Mouse (Mus musculus) hematopoietic stem cell, adult 5-6 weeks (primary cell): Measurements from ENCODE around the gene Lrrc52. TPM values are rescaled to one million over a fixed set of nuclear protein-coding genes. Genes with fewer than 3 reads are reported as not detected.
A peak's percentile ranks its signal among the peaks of the same experiment; 100 is the strongest.

Source experiments
- ATAC-seq, 2 experiments: fragments of 125-278 bp in 1 of 2; replicated peaks in 1 of 2; 2 replicates each; pipeline ENCODE4 v1.8.0; 2016 to 2017; ENCODE audit warnings: inconsistent platforms in 2 of 2, mild to moderate bottlenecking in 2 of 2, moderate number of reproducible peaks in 2 of 2, low read depth in 1 of 2, moderate TSS enrichment in 1 of 2; ENCODE audit not compliant: low FRiP score in 2 of 2, poor library complexity in 2 of 2, severe bottlenecking in 2 of 2, insufficient read depth in 1 of 2, low TSS enrichment in 1 of 2
- total RNA-seq: library from RNA; stranded (forward); fragments of 172-1452, 232-1000 nt; gene quantifications from 2 replicates; pipeline ENCODE4 v1.2.3, GENCODE M21; 2017

Gene Lrrc52
- total RNA-seq, 1 experiment from 2014 or later: not detected

DNA sequence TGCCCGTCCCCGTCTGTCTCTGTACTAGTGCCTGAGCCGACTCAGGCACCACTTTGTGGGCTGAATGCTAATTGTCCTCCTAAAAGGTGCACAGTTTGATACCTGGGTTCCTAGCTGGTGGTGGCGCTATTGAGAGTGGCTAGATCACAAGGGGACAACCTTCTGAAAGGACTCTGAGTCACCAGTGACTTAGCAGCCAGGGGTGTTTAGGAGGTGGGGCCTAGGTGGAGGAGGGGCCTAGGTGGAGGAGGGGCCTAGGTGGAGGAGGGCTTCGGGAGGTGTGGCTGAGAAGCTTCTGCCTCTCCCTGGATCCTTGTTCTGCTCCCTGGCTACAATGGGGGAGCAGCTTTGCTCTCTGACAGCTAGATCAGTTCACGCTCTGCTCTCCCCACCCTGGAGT, 20.1 kb downstream of the Lrrc52 start:
- no peak for ATAC-seq

DNA sequence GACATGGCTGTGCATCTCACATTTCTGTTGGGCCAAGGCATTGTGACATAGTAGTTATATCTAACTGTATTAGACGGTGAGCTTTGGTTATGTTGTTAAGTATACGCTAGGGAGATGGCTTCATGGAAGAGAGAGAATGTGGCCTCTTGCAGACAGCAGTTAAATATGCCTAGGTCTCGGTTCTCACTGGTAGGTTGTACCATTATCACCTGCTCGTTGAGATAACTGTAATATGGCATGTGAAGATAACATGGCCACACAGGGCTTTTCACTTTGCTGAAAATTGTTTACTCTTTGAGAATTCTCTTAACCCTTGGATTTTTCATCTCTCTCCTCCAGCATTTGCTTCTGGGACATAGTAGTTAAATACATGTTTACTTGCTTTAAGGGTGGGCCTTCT, 21.4 kb downstream of the Lrrc52 start:
- ATAC-seq: no peak

DNA sequence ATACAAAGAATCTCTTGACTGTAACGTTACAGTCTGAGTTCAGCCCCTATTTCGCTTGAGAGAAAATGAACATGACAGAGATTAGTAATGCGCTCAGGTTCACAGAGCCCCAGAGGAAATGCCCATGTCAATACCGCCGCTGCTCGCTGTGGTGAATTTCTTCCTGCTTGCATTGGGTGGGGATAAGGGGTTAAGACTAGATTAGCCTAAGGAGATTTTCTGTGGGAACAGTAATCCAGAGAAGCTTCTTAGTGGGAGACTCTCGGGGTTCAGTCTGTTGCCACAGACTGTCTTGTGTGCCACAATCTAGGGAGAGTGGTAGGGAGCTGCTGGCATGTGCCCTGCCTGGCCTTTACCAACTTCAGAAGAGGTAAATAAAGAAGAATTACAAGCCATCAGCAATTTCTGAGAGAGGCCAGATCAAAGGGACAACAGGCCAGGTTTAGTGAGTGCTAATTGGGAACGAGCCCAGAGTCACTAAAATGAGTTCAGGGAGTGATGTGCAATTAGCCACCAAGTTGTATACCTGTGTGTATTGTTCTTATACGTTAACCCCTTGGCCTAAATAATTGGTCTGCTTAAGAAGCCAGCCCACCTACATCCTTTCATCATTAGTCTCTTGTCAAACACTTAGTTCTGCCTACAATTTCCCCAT, 28.2 kb downstream of the Lrrc52 start:
- ATAC-seq: no peak

DNA sequence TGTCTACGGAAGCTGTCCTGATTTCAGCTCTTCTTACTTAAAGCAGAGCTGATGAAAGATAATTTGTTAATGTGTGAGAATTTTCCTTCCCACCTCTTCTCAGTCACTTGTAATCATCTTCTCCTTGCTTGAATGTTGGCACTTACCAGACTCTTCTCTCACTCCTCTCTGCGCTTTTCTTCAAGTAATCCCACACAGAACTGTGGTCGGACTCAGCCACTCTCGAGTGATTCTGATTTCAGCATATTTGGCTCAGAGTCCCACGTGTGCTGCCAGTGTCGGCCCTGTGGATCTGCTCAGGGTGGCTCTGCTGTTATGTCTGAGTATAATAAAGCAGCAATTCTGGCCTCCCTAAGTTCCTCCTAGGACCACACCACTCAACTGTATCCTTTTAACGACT, 29.5 kb downstream of the Lrrc52 start:
- ATAC-seq: no peak

DNA sequence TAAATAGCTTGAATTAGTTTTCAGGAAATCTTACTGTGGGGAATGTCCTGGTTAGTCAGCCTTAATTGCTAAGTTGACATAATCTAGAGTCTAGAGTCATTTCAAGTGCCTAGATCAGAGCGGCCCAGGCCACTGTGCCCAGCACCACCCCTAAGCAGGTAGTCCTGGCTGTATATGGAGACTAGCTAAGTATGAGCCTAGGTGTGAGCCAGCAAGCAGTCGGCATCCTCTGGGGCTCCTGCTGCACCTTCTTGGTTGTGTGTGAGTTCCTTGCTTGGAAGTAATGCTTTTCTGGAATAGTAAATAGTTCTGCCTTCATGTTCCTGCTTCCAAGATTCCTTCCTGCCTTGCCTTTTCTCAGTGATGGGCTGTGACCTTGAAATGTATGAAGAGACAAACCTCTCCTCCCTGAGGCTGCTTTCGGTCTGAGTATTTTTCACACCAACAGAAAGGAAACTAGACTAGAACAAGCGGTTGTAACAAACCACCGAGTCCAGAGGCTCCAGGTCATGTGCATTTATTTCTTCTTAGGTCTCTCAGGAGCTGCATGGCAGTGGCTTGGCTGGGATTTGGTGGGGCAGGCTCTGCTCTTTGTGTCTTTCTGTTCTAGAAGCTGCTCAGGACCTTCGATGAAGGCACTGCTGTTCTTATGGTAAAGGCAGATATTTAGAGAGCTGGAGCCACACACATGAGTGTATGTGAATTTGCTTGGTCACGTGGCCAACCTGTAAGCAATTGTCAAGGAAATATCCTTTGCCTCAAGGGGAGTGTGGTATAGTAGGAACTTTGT, 30.2 kb downstream of the Lrrc52 start:
- ATAC-seq: no peak

DNA sequence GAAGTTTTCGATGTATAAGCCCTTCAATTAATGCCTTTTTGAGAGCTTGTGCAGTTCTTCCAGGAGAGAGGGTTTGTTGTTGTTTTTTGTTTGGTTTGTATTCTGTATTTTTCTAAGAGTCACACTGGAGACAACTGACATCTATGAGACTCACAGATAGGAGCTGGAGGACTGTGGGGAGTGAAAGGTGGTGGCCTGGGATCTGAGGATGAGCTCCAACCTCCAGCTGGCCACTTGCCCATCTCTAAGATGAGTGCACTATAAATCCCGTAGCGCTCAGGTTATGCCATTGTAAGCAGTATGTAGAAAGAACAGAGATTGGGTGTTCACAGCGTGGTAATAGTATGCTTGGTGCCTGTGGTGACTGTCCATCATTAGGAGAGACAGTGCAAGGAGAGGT, 31.6 kb downstream of the Lrrc52 start:
- ATAC-seq: no peak

DNA sequence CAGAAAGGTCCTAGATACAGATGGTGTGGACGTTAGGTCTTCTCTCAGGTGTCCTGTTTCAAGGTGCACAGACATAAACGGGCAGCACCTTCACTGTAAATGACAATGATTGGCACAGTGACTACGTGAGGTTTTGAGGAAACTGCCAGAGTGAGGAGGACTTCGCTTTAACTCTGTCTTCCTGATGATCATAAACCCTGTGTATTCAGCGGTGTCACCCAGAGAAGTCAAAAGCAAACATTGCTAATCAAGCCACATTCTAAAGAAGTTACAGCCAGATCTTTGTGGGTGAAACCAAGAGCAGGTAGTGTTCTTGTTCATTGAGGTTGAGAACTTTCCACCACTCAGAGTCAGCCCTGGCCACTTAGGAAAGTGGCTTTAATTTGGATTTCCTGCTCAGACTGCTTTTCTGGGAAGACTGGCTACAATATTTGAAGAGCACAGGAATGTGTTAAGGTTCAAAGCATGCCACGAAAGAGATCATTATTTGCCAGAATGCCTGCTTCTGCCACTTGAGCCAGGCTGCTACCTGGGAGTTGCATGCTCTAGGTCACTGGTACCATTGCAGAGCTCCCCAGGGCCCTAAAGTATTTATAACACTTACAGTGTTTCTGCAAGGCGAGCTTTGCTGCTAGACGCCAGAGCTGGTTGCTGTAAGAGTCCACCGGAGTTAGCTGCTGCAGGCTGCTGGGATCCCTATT, 35.5 kb downstream of the Lrrc52 start:
- ATAC-seq: no peak

DNA sequence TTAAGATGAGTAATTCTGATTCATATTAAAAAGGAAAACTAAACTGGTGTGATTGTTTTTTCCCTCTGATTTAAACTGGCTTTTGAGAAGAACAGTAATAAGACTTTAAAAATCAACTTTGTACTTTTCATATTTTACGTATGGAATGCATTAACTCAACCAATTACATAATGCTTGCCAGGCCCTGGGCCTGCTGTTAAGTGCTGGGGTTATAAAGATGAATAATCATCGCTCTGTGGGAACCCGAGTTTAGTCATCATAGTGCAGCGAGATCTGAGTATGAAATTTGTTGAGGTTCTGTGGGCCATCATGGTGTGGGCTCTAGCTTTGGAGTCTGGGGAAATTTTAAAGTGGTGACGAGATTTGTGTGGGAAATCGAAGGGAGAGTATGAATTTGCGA, 39.9 kb downstream of the Lrrc52 start:
- ATAC-seq: no peak

DNA sequence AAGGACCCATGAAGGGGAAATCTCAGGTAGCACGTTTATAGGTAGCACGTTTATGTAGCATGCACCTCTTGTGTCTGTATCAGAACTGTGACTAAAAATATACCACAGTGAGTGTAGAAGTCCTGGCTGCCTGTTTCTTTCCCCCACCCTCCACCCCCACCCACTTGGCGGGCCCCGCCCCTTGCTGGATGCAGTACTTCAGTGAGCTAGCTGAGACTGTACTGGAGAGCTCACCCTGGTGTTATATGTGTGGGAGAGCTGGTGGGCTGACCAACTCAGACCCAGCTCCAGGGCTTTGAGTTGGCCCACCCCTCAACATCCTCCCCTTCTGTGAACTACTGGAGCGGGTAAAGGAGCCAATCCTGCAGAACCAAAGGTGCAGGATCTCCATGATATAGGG, 41.0 kb downstream of the Lrrc52 start:
- ATAC-seq: no peak

DNA sequence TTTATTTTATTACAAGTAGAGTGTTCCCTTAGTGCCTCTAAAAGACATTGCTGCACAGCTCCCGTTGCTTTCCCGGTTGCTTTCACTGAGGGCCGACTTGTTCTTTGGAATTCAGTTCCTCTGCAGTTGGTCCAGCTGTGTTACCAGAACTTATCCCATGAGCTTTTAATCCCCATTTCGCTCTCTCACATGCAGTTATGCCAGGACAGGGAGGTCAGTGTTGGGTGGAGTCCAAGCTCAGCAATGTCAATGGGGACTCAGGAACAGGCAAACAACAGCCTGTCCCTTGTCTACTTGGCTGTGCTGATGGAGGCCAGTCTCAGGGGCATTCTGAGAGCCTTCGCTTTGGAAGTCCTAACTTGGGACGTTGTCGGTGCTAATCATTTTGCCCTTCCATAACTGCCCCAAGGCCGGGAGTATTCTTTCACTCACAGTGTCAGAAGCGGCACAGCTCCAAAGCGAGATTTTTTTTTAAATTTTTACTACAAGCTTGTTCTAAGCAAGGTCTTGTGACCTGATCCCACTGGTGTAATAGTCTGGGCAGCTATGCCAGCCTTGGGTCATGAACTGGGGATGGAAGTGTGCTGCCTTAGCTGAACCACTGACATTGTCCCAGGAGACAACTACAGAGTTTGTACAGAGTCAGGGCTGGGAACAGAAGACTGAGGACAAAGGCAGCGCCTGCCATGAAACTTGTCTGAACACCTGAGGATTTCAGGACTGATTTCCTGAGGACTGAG, 43.9 kb downstream of the Lrrc52 start:
- no peak for ATAC-seq

DNA sequence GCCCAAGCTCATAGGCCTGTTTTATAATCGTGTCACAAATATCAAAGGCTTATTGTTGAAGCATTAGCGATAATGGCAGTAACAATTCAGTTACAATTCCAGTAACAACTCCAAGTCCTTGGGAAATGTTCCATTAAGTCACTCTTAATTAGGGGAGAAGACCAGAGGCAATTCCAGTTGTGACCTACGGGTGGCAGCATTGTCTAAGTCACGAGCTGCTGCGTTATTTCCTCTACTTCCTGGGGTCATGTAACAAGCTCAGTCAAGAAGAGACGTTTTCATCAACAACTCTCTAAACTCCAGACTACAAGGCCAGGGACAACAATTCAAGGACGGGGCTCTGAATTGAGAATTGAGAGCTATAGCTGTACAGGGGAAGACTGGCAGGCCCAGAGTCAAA, 51.7 kb downstream of the Lrrc52 start:
- peak; percentile 69 to 88 for ATAC-seq

DNA sequence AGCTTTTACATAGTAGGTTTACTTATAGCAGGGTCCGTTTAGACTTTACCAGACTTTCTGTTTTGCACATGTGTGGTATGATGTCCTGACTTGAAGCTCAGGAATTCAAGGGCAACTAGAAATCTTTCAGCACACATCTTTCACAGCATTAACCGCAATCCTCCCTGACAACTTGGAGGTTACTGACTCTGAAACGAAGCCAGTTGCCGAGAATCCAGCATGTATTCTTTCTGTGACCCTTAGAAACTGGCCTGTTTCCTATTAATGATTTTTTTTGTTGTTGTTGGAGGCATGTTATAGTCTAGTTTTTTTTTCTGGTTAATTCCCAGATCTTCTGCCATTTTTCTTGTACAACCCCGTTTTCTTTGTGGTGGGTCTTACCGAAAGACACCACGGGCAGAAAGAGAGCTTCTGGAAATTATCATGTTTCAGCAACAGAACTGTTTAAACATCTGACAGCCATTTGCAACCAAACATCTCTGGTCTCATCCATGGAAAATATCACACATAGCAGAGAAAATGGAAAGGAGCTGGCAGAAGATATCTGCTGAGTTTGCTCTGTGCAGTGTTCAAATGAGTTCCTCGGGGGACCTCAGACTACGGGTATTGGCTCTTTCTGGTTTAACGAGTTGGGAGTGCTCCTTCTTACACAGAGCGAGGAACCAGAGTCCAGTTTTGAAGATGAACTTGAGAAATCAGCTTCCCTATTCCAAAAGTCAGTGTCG, 54.4 kb downstream of the Lrrc52 start:
- ATAC-seq: no peak

DNA sequence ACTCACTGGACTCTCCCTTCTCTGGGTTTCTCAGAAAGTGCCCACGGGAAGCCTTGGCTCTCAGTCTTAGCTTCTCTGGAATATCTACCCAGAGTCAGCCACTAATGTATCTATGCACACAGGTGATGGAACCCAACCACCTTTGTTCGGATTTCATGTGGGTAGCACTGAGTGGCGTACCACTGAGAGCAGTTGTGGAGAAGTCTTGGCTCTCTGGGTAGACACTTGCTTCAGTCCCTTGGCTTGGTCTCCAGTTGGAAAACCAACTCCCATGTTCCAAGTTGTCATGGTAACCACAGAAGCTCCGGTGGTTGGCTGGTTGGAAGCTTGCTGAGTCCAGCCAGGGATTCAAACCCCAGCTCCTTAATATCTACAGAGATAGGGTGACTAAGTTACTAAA, 57.0 kb downstream of the Lrrc52 start:
- ATAC-seq: no peak

DNA sequence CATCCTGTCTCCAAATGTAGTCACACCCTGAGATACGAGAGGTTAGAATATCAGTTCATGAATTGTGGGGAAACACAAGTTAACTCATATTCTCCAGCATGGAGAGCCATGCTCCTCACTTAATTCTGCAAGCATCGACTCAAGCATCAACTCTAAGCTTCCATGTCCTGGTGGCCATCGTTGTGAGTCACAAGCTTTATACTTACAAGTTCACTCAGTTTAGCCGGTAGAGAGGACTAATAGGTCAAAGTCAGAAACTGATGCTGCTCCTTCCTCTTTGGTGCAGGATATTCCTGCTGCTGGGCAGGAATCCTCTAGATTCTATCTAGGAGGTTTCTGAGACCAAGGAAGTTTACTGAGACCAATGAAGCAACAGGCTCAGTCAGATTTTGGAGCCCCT, 61.3 kb downstream of the Lrrc52 start:
- no peak for ATAC-seq
